Mouse (Mus musculus): Measurements from ENCODE around the gene Lce6a. TPM values are rescaled to one million over a fixed set of nuclear protein-coding genes. Genes with fewer than 3 reads are reported as not detected.
A peak's percentile ranks its signal among the peaks of the same experiment; 100 is the strongest.

The Lce6a gene
- total and polyA plus RNA-seq, 3 experiments = not detected

GRCm38 (mm10) chr3:92637745-92638652 lies 16.5 kb upstream of the Lce6a start:
- 51% methylated on average over 1 of the region's 1 CpGs for WGBS
- Histone ChIP-seq H3K27me3 (ENCODE audit: control insufficient read depth, insufficient read depth, low read length) (no peaks in the 10 kb centered on the region), H3K79me2 (replicated peaks; ENCODE audit: control insufficient read depth, insufficient read depth, low read length) (no peaks in the 10 kb centered on the region), H3K36me3 (ENCODE audit: control insufficient read depth, insufficient read depth, low read length) (no peaks in the 10 kb centered on the region), H3K4me3 (no peak overlapping the region), H3K9ac (ENCODE audit: low read depth, low read length) (no peak overlapping the region), H3K4me1 (ENCODE audit: control insufficient read depth, insufficient read depth, low read length) (no peaks in the 10 kb centered on the region), H3K27ac (no peak overlapping the region)
- DNase-seq = no peak
- no peak for TF ChIP-seq EP300 (IDR thresholded peaks at IDR 0.05; ENCODE audit: insufficient read depth, low read depth, low read length)
- no peak for TF ChIP-seq POLR2A (IDR thresholded peaks at IDR 0.05; ENCODE audit: insufficient read depth, low read depth, low read length)
- TF ChIP-seq CTCF (IDR thresholded peaks at IDR 0.05) = no peak
- intact Hi-C loops (cut with DNase I) = no loop called here

GRCm38 (mm10) chr3:92609804-92610203 lies 11.7 kb downstream of the Lce6a start:
- Histone ChIP-seq H3K4me1 (ENCODE audit: control insufficient read depth, insufficient read depth, low read length) (no peaks in the 10 kb centered on the region), H3K79me2 (replicated peaks; ENCODE audit: control insufficient read depth, insufficient read depth, low read length) (no peaks in the 10 kb centered on the region), H3K9ac (ENCODE audit: low read depth, low read length) (no peak overlapping the region), H3K27me3 (ENCODE audit: control insufficient read depth, insufficient read depth, low read length) (no peaks in the 10 kb centered on the region), H3K36me3 (ENCODE audit: control insufficient read depth, insufficient read depth, low read length) (no peaks in the 10 kb centered on the region), H3K4me3 (no peak overlapping the region), H3K27ac (no peak overlapping the region)
- intact Hi-C loops (cut with DNase I) = loop anchor here (10.0 kb wide), 1 partner anchor 455 kb away; no protein-coding TSS in a partner anchor
- DNase-seq = no peak
- TF ChIP-seq EP300 (IDR thresholded peaks at IDR 0.05; ENCODE audit: insufficient read depth, low read depth, low read length) = no peak
- no peak for TF ChIP-seq CTCF (IDR thresholded peaks at IDR 0.05)
- no peak for TF ChIP-seq POLR2A (IDR thresholded peaks at IDR 0.05; ENCODE audit: insufficient read depth, low read depth, low read length)
- WGBS = 36% methylated on average over 1 of the region's 1 CpGs

GRCm38 (mm10) chr3:92607392-92607791 lies 14.1 kb downstream of the Lce6a start, which contains the start of gene 2210017I01Rik:
2210017I01Rik (minus strand) TSS chr3:92607492.
- DNase-seq = no peak
- H3K4me1 ChIP-seq (ENCODE audit: control insufficient read depth, insufficient read depth, low read length) = no peaks in the 10 kb centered on the region
- TF ChIP-seq EP300 (IDR thresholded peaks at IDR 0.05; ENCODE audit: insufficient read depth, low read depth, low read length) = no peak
- no peak for TF ChIP-seq POLR2A (IDR thresholded peaks at IDR 0.05; ENCODE audit: insufficient read depth, low read depth, low read length)
- no peak for TF ChIP-seq CTCF (IDR thresholded peaks at IDR 0.05)
- no peak within 1 kb of the TSS for H3K4me3 ChIP-seq
- no peaks in the 10 kb centered on the region for H3K36me3 ChIP-seq (ENCODE audit: control insufficient read depth, insufficient read depth, low read length)
- no peaks in the 10 kb centered on the region for H3K27me3 ChIP-seq (ENCODE audit: control insufficient read depth, insufficient read depth, low read length)
- no peaks in the 10 kb centered on the region for H3K79me2 ChIP-seq (replicated peaks; ENCODE audit: control insufficient read depth, insufficient read depth, low read length)
- intact Hi-C loops (cut with DNase I) = loop anchor here (10.0 kb wide), 1 partner anchor 453 kb away; no protein-coding TSS in a partner anchor
- H3K9ac ChIP-seq (ENCODE audit: low read depth, low read length) = no peak within 1 kb of the TSS
- H3K27ac ChIP-seq = no peak within 1 kb of the TSS

- Histone ChIP-seq H3K36me3 (ENCODE audit: control insufficient read depth, insufficient read depth, low read length) (no peaks in the 10 kb centered on the region), H3K4me1 (ENCODE audit: control insufficient read depth, insufficient read depth, low read length) (no peaks in the 10 kb centered on the region), H3K27ac (no peak overlapping the region), H3K9ac (ENCODE audit: low read depth, low read length) (no peak overlapping the region), H3K27me3 (ENCODE audit: control insufficient read depth, insufficient read depth, low read length) (no peaks in the 10 kb centered on the region), H3K4me3 (no peak overlapping the region), H3K79me2 (replicated peaks; ENCODE audit: control insufficient read depth, insufficient read depth, low read length) (no peaks in the 10 kb centered on the region)
- 38% methylated on average over 1 of the region's 1 CpGs for WGBS
- DNase-seq = no peak
- intact Hi-C loops (cut with DNase I) = loop anchor here (10.0 kb wide), 1 partner anchor 447 kb away; no protein-coding TSS in a partner anchor
- TF ChIP-seq CTCF (IDR thresholded peaks at IDR 0.05) (peak; percentile 60), POLR2A (IDR thresholded peaks at IDR 0.05; ENCODE audit: insufficient read depth, low read depth, low read length) (no peak), EP300 (IDR thresholded peaks at IDR 0.05; ENCODE audit: insufficient read depth, low read depth, low read length) (no peak)
These were observed 19.3 kb downstream of the Lce6a start for GRCm38 (mm10) chr3:92602169-92602568.

GRCm38 (mm10) chr3:92600456-92600855 lies 21.0 kb downstream of the Lce6a start:
- H3K9ac ChIP-seq (ENCODE audit: low read depth, low read length) = no peak overlapping the region
- no peaks in the 10 kb centered on the region for H3K27me3 ChIP-seq (ENCODE audit: control insufficient read depth, insufficient read depth, low read length)
- no peaks in the 10 kb centered on the region for H3K79me2 ChIP-seq (replicated peaks; ENCODE audit: control insufficient read depth, insufficient read depth, low read length)
- TF ChIP-seq CTCF (IDR thresholded peaks at IDR 0.05) = no peak
- no peak for TF ChIP-seq EP300 (IDR thresholded peaks at IDR 0.05; ENCODE audit: insufficient read depth, low read depth, low read length)
- TF ChIP-seq POLR2A (IDR thresholded peaks at IDR 0.05; ENCODE audit: insufficient read depth, low read depth, low read length) = no peak
- DNase-seq = no peak
- intact Hi-C loops (cut with DNase I) = loop anchor here (10.0 kb wide), 1 partner anchor 446 kb away; no protein-coding TSS in a partner anchor
- H3K4me3 ChIP-seq = no peak overlapping the region
- H3K4me1 ChIP-seq (ENCODE audit: control insufficient read depth, insufficient read depth, low read length) = no peaks in the 10 kb centered on the region
- WGBS = 50% methylated on average over 1 of the region's 1 CpGs
- no peaks in the 10 kb centered on the region for H3K36me3 ChIP-seq (ENCODE audit: control insufficient read depth, insufficient read depth, low read length)
- no peak overlapping the region for H3K27ac ChIP-seq

- TF ChIP-seq EP300 (IDR thresholded peaks at IDR 0.05; ENCODE audit: insufficient read depth, low read depth, low read length) = no peak
- no peak for TF ChIP-seq CTCF (IDR thresholded peaks at IDR 0.05)
- no peak for TF ChIP-seq POLR2A (IDR thresholded peaks at IDR 0.05; ENCODE audit: insufficient read depth, low read depth, low read length)
These were observed 21.5 kb downstream of the Lce6a start for GRCm38 (mm10) chr3:92599973-92600372.

More at GRCm38 (mm10) chr3:92599973-92600372, 21.5 kb downstream of the Lce6a start:
- no peak for DNase-seq
- no peaks in the 10 kb centered on the region for H3K4me1 ChIP-seq (ENCODE audit: control insufficient read depth, insufficient read depth, low read length)
- intact Hi-C loops (cut with DNase I) = loop anchor here (10.0 kb wide), 1 partner anchor 445 kb away; no protein-coding TSS in a partner anchor
- no peaks in the 10 kb centered on the region for H3K36me3 ChIP-seq (ENCODE audit: control insufficient read depth, insufficient read depth, low read length)
- H3K27ac ChIP-seq = no peak overlapping the region
- no peaks in the 10 kb centered on the region for H3K79me2 ChIP-seq (replicated peaks; ENCODE audit: control insufficient read depth, insufficient read depth, low read length)
- H3K27me3 ChIP-seq (ENCODE audit: control insufficient read depth, insufficient read depth, low read length) = no peaks in the 10 kb centered on the region
- no peak overlapping the region for H3K4me3 ChIP-seq
- no peak overlapping the region for H3K9ac ChIP-seq (ENCODE audit: low read depth, low read length)

Data from heart, adult 2 months (tissue).